ENCODE assay signal across 1 mouse cellular context in the genomic region with DNA sequence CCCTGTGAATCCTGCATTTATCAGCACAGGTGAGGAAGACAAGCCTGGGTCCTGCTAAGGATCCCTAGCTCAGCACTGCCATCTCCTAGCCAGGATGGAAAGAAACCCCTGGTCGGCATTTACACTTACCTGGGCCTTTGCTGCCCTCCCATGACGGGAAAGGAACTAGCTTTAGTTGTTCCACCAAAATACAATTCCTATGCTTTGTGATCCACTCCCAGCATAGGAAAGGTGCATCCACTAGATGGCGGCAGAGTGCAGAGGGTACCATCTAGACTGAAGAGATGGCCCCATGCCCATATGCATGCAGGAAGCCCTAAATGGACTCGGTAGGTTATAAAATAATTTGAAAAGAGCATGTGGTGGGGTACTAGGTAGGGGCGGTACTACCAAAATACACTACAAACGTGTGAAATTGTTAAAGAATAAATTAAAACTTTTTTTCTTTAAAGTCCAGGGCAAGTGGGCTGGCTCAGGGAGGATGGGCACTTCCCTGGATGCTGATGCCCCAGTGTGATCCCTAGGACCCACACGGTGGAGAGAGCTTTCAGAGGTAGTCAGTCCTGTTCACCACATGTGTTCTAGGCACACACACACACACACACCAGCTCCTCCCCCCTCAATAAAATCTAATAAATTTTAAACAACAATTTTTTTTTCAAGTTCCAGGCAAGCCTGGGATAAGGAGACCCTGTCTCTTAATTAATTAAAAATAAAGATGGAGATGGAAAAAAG.
TF ChIP-seq lines count a peak whose summit lies in the region.

No protein-coding gene starts in this region.

TF ChIP-seq in CH12.LX, 34 proteins besides CTCF, POLR2A, EP300 and RAD21:
- TF ChIP-seq ELF1 (IDR thresholded peaks at IDR 0.05; ENCODE audit: low read depth, low read length) (peak; percentile 21; the same call in 1 of the 2 replicates), JUN (IDR thresholded peaks at IDR 0.05; ENCODE audit: insufficient read depth, low read depth, low read length) (no peak), RCOR1 (conservative IDR thresholded peaks at IDR 0.05; ENCODE audit: low read depth, low read length) (no peak), IRF4 (IDR thresholded peaks at IDR 0.05; ENCODE audit: low read depth, low read length) (no peak; the same call in 1 of the 2 replicates), NELFE (IDR thresholded peaks at IDR 0.05; ENCODE audit: low read depth, low read length) (peak; percentile 47; the same call in 1 of the 2 replicates), TBP (conservative IDR thresholded peaks at IDR 0.05; ENCODE audit: low read depth, low read length) (0 out of 2 replicates have a peak, but pooled peaks have one; percentile 8), PAX5 (IDR thresholded peaks at IDR 0.05; ENCODE audit: low read length) (no peak), MXI1 (IDR thresholded peaks at IDR 0.05; ENCODE audit: low read depth, low read length) (no peak), ZMIZ1 (IDR thresholded peaks at IDR 0.05; ENCODE audit: low read depth, low read length) (no peak), MAFK (IDR thresholded peaks at IDR 0.05; ENCODE audit: insufficient replicate concordance, low read length) (peak; percentile 20; the same call in 1 of the 2 replicates), UBTF (IDR thresholded peaks at IDR 0.05; ENCODE audit: low read depth, low read length) (no peak), SMC3 (IDR thresholded peaks at IDR 0.05; ENCODE audit: low read depth, low read length) (peak; percentile 92), SIN3A (IDR thresholded peaks at IDR 0.05; ENCODE audit: low read length) (no peak), MYC (IDR thresholded peaks at IDR 0.05; ENCODE audit: low read depth, low read length) (no peak; the same call in 1 of the 2 replicates), MEF2A (IDR thresholded peaks at IDR 0.05; ENCODE audit: borderline replicate concordance, low read depth, low read length) (peak; percentile 32; the same call in 1 of the 2 replicates), BHLHE40 (IDR thresholded peaks at IDR 0.05; ENCODE audit: low read depth, low read length) (0 out of 2 replicates have a peak, but pooled peaks have one; percentile 11), ZNF384 (IDR thresholded peaks at IDR 0.05; ENCODE audit: low read depth, low read length) (0 out of 2 replicates have a peak, but pooled peaks have one; percentile 21), USF2 (conservative IDR thresholded peaks at IDR 0.05; ENCODE audit: low read depth, low read length) (no peak), JUND (conservative IDR thresholded peaks at IDR 0.05; ENCODE audit: low read depth, low read length) (0 out of 2 replicates have a peak, but pooled peaks have one; percentile 18), MAZ (IDR thresholded peaks at IDR 0.05; ENCODE audit: low read depth, low read length) (0 out of 2 replicates have a peak, but pooled peaks have one; percentile 27), TCF12 (IDR thresholded peaks at IDR 0.05; ENCODE audit: low read depth, low read length) (no peak), ZKSCAN1 (IDR thresholded peaks at IDR 0.05; ENCODE audit: borderline replicate concordance, low read depth, low read length) (no peak), USF1 (IDR thresholded peaks at IDR 0.05; ENCODE audit: low read depth, low read length) (no peak), POLR2AphosphoS2 (IDR thresholded peaks at IDR 0.05; ENCODE audit: low read depth, low read length) (no peak), MAX (IDR thresholded peaks at IDR 0.05; ENCODE audit: low read length) (no peak), ETS1 (conservative IDR thresholded peaks at IDR 0.05; ENCODE audit: low read depth, low read length) (no peak), HCFC1 (IDR thresholded peaks at IDR 0.05; ENCODE audit: low read depth, low read length) (no peak), GABPA (IDR thresholded peaks at IDR 0.05; ENCODE audit: insufficient replicate concordance, low read depth, low read length) (no peak), NRF1 (IDR thresholded peaks at IDR 0.05; ENCODE audit: low read depth, low read length) (no peak), CHD2 (IDR thresholded peaks at IDR 0.05; ENCODE audit: low read length) (no peak), ZC3H11A (IDR thresholded peaks at IDR 0.05; ENCODE audit: low read depth, low read length) (peak; percentile 64), KAT2A (IDR thresholded peaks at IDR 0.05; ENCODE audit: insufficient replicate concordance, low read length) (no peak), E2F4 (IDR thresholded peaks at IDR 0.05; ENCODE audit: insufficient replicate concordance, low read depth, low read length) (no peak), CHD1 (IDR thresholded peaks at IDR 0.05; ENCODE audit: low read depth, low read length) (0 out of 2 replicates have a peak, but pooled peaks have one; percentile 35)
TF ChIP-seq in CH12.LX: peak in this region for 12.
